Mouse (Mus musculus) spleen, adult 2 months (tissue): ENCODE data around the gene Prmt3.

ENCODE experiments used
- CTCF ChIP-seq: fragments of 200-500 bp; IDR thresholded peaks from 2 replicates; pipeline ENCODE4 v1.5.1; 2011; ENCODE audit warnings: mild to moderate bottlenecking, inconsistent platforms; ENCODE audit not compliant: insufficient read depth, insufficient read length, insufficient replicate concordance; ENCODE audit errors: extremely low read depth
- POLR2A ChIP-seq: fragments of 200-500 bp; IDR thresholded peaks from 2 replicates; pipeline ENCODE4 v1.6.1; 2011; ENCODE audit warnings: low read depth, low read length, inconsistent platforms

DNA sequence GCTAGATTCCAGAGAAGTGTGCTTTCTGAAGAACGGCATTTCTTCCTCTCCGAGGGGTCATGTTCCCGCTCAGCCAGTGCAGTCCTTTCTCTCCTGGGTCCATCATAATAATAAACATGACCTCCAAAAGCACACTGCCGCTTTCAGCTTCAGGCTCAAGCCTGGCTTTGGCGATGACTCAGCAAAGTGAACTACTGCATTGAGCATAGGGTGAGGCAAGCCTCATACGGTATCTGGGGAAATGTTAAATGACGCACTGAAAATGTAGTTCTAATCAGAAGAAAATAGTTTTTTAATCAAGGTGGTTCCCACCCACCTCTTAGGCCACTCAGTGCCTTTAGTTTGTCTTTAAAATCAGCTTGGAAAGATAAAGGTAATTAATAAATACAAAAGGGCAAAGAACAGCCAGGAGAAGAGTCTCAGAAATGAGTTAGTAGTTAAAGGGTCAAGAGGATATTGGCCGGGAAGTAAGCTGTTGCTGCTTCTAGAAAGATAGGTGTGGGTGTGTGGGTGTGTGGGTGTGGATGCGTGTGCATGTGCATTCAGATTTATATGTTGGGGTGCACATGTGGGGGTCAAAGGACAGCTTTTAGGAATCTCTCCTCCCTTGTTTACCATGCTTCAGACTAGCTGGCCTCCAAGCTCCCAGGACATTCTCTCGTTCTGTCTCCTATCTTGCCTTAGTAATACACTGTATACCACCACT is 14.0 kb upstream of the Prmt3 start:
- TF ChIP-seq POLR2A (no peak), CTCF (no peak)
